Mouse (Mus musculus) left cerebral cortex, adult 8-10 months (tissue): Measurements from ENCODE around the gene Catsper2. TPM values are rescaled to one million over a fixed set of nuclear protein-coding genes. Genes with fewer than 3 reads are reported as not detected.

Experiments
- DNase-seq, 2 experiments: peaks; one replicate each; pipeline ENCODE4 v3.0.0; 2022; ENCODE audit warnings: low spot score in 2 of 2
- total RNA-seq, 4 experiments: library from RNA; stranded (reverse); gene quantifications; 2 replicates each; pipeline ENCODE4 v1.2.4; 2022

Catsper2 gene
- total RNA-seq: 1 to 10 TPM; 4.2 to 5.9 (median 5.1) TPM

GRCm38 (mm10) chr2:121413387-121414042 is at the start of gene Catsper2, which contains the start of gene Pdia3:
Gene Catsper2 (minus strand): TSS chr2:121413792.
Gene Pdia3 (plus strand): TSS chr2:121413775.
- DNase-seq: peak; percentile 87 to 96

- DNase-seq: no peak
These were observed 46.5 kb upstream of the Catsper2 start for GRCm38 (mm10) chr2:121460071-121460470.

GRCm38 (mm10) chr2:121456692-121457642 is 43.4 kb upstream of the Catsper2 start, which contains the start of gene Serinc4:
Gene Serinc4 (minus strand): TSS chr2:121456781.
- peak; percentile 68 to 73 for DNase-seq

GRCm38 (mm10) chr2:121455534-121455933 is 41.9 kb upstream of the Catsper2 start:
- DNase-seq: no peak

- no peak for DNase-seq
These were observed 40.3 kb upstream of the Catsper2 start for GRCm38 (mm10) chr2:121453917-121454316.

GRCm38 (mm10) chr2:121452990-121453389 is 39.4 kb upstream of the Catsper2 start, which contains the start of gene Hypk:
Gene Hypk (plus strand): TSS chr2:121453290.
- no peak for DNase-seq

GRCm38 (mm10) chr2:121452361-121452760 is 38.8 kb upstream of the Catsper2 start:
- no peak for DNase-seq

GRCm38 (mm10) chr2:121450093-121450492 is 36.5 kb upstream of the Catsper2 start:
- DNase-seq: no peak

- DNase-seq: no peak
These were observed 36.0 kb upstream of the Catsper2 start for GRCm38 (mm10) chr2:121449545-121450011.

- peak; percentile 93 to 99 for DNase-seq
These were observed 35.3 kb upstream of the Catsper2 start, which contains the start of gene Serf2 for GRCm38 (mm10) chr2:121448739-121449535. Gene Serf2 (plus strand): TSS chr2:121449195.

GRCm38 (mm10) chr2:121448136-121448535 is 34.5 kb upstream of the Catsper2 start:
- no peak for DNase-seq

GRCm38 (mm10) chr2:121447006-121447405 is 33.4 kb upstream of the Catsper2 start:
- DNase-seq: no peak

- no peak for DNase-seq
These were observed 32.9 kb upstream of the Catsper2 start for GRCm38 (mm10) chr2:121446506-121446905.

GRCm38 (mm10) chr2:121445117-121445516 is 31.5 kb upstream of the Catsper2 start:
- no peak for DNase-seq

GRCm38 (mm10) chr2:121444178-121444577 is 30.6 kb upstream of the Catsper2 start, which contains the start of gene Ell3:
Gene Ell3 (minus strand): TSS chr2:121444278.
- no peak for DNase-seq

GRCm38 (mm10) chr2:121443068-121443349 is 29.4 kb upstream of the Catsper2 start:
- no peak for DNase-seq

- no peak for DNase-seq
These were observed 28.9 kb upstream of the Catsper2 start for GRCm38 (mm10) chr2:121442259-121443067.

- DNase-seq: no peak
These were observed 28.2 kb upstream of the Catsper2 start for GRCm38 (mm10) chr2:121441800-121442199.

- DNase-seq: no peak
These were observed 27.4 kb upstream of the Catsper2 start for GRCm38 (mm10) chr2:121440834-121441605.

- DNase-seq: no peak
These were observed 26.2 kb upstream of the Catsper2 start for GRCm38 (mm10) chr2:121439746-121440145.
